Mouse (Mus musculus): ENCODE measurements around the gene Serping1. TPM values are rescaled to one million over a fixed set of nuclear protein-coding genes. Genes with fewer than 3 reads are reported as not detected.

The Serping1 gene
- total RNA-seq, 2 experiments from 2014 or later, result 59.2 to 60.4 TPM

DNA sequence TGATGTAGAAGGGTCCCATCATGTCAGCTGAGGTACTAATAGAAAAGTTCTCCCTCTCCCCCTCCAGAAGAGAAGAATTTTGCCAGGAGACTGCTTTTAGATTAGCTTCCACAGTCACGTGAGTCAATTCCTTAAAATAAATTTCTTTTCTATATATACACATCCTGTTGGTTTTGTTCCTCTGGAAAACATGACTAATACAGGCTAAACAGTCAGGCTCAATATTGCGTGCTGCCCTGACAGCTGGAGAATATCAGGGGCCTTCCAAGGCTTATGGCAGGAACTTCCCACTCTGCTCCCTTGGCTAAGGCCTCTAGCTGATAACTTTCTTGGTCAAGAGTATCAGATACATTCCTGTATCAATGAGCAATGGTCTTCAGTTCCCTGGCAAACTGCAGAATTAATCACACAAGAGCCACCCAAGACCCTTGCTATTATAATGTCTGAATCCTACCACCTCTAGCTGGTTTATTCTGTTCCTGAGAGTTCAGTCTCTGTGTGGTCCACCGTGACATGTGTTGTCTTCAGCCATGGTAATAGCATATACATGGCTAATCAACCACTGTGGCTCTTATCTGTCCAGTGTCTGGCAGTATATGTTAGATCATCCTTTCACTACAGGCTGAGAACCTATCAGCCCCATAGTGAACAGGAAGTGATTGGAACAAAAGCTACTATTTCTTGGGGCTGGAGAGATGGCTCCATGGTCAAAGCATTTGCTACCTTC, 8.8 kb upstream of the Serping1 start:
- intact Hi-C loops (cut with DNase I), result no loop called here
- peak; percentile 55 to 61 for DNase-seq

DNA sequence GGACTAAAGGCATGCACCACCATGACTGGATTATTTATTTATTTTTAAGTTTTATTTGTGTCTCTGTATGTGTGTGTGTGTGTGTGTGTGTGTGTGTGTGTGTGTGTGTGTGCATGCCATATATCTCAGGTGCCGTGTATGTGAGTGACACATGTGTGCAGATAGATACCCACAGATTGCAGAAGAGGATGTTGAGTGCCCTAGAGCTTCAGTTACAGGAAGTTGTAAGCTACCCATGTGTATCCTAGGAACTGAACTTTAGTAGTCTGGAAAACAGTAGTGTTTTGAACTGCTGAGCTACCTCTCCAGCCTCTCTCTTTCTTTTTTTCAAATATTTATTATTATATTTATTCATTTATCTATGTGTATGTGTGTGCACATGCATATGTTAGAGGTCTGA, 8.1 kb upstream of the Serping1 start:
- no peak for DNase-seq
- intact Hi-C loops (cut with DNase I), result no loop called here

DNA sequence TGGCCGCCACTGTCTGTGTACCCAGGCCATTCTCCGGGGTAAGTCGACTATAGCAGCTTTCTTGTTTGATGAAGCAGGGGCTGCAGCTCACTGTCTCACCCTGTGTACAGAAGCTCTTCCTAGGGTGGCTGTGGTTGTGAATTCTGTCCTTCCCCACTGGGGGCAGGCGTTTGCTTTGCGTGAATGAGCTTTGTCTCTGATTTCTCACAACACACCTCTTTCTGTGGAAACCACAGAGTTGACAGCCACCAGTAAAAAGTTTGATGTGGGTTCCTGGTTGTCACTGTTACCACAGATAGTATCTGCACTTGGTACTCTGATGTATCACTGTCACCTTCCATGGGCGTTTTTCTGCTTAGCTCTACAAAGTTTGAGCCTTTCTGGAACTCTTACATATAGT, 4.0 kb upstream of the Serping1 start:
- DNase-seq, result peak in 1 of 2 experiments; percentile 39
- intact Hi-C loops (cut with DNase I), result no loop called here

DNA sequence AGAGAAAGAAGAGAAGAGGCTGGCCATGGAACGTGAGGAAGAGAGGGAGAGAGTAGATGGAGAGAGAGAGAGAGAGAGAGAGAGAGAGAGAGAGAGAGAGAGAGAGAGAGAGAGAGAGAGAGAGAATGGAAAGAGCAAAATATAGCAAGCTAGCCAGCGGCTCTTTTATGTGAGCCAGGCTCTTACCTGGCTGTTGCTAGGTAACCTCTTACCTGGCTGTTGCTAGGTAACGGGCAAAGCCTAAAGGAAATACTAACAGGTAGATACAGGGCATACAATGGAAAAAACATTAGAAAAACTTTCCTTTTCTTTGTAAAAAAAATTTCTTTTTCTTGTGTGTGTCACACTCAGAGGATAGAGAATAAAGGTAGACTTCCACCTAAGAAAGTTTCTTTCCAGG, 2.5 kb upstream of the Serping1 start:
- no peak for DNase-seq
- intact Hi-C loops (cut with DNase I), result no loop called here

DNA sequence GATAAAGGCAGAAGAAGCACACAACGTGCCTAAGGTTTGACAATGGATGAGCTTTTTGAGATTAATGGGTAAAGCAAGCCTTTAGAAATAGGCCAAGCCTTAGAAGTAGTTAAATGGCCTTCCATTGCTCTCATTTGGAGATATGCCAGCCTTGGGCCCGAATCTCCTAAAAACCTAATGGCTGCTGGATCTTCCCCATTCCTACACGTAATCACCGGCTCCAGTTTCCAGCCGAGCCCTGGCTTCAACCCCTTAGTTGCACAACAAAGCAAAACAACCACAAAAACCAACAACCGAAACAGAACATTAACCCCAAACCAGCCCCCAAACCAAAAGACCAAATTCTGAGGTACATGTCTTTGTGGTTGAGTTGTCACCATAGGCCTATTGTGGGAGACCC, 421 bp upstream of the Serping1 start:
- intact Hi-C loops (cut with DNase I), result no loop called here
- DNase-seq, result peak; percentile 31 to 32

DNA sequence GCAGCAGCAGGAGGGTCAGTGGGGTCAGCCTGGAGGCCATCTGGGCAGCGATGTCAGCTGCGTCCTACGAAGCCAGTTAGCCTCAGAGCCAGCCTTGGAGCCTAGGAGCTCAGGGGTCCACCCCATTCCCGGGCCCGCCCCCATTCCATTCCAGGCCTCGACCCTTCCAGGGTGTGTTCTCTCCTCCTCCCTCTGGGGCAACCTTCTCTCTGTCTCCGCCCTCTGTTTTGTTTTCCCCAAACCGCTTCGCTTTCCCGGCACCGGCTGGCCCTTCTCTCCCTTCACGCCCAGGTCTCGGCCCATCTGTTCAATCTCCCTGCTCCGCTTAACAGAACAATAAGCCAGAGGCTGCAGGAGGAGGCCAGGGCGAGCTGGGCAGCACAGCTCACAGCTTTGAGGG, 493 bp downstream of the Serping1 start:
- intact Hi-C loops (cut with DNase I), result no loop called here
- peak; percentile 82 to 83 for DNase-seq

DNA sequence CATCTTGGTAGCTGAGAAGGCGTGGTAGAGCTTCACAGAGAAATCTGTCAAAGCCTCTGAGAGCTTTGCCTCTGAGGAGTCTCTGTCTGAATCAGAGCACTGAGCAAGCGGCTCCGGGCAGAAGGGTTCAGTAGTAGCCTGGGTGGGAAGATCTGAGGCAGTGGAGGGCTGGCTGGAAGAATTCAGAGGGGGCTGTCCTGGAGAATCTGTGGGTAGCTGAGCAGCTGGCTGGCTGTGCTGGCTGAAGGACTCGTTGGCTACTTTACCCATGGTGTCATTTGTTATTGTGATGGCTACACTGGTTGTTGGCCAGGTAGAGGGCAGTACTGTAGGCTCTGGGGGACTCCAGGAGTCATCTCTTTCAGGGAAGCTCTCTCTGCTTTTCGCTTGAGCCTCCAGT, 2.0 kb downstream of the Serping1 start:
- DNase-seq, result no peak
- intact Hi-C loops (cut with DNase I), result no loop called here

DNA sequence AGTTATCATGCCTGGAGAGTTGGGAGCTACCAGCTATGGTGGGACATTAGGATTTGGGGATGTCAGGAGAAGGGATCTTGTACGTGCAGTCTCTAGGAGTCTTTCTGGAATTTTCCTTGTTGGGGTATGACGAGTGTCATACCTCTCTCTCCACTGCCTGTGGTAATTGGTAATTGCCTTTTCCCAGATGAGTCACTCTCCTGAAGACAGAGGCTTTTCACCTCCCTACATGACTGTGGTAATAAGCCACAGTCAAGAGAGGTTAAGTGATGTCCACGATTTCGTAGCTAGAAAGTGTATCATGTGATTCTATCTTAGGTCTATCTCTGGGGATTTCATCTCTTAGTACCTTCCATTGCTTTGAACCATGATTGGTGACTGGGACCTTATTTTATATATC, 2.8 kb downstream of the Serping1 start:
- intact Hi-C loops (cut with DNase I), result no loop called here

DNA sequence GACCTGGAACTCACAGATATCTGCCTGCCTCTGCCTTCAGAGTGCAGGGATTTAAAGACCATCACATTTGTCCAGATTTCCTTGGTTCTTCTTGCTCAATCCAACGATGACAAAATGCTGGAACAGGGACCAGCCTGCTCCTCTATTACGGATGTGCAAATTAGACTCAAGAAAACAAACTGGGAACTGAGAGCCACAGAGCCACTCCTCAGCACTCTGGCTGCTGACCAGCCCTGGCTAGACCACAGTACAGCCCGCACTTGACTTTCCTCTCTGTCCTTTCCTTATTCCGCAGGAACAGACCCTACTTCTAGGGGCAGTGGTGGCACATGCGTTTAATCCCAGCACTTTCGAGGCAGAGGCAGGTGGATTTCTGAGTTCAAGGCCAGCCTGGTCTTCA, 4.7 kb downstream of the Serping1 start:
- no peak for DNase-seq
- intact Hi-C loops (cut with DNase I), result no loop called here

More for the DNA sequence above, 2.8 kb downstream of the Serping1 start:
- no peak for DNase-seq

DNA sequence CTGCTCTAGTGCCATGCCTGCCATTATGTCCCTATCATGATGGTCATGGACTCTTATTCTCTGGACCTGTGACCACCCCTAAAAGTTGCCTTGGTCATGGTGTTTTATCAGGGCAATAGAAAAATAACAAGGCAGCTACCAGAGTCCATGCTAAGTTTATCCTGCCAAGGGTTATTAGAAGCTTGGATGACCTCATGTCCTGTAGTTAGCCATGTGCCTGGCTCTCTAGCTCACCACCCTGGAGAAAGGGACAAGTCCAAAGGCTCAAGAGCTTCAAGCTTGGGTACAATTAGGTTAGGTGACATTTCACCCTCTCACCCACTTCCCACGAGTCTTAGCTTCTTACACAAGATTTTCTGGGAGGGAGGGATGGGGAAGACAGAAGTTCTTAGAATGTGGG, 12.4 kb downstream of the Serping1 start:
- intact Hi-C loops (cut with DNase I), result no loop called here
- no peak for DNase-seq

DNA sequence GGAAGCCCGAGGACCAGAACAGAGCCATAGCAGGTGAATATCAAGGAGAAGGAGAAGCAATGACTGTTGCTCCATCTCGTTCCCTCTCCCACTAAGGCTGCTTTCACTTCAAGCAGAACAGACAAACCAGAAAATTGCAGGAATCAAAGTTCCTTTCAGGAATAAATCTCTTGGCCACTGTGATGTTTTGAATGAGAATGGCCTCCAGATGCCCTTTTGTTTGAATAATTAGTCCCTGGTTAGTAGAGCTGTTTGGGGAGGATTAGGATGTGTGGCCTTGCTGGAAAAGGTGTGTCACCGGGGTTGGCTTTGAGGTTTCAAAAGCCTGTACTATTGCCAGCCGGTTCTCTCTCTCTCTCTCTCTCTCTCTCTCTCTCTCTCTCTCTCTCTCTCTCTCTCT, 12.9 kb downstream of the Serping1 start:
- intact Hi-C loops (cut with DNase I), result no loop called here
- DNase-seq, result no peak

DNA sequence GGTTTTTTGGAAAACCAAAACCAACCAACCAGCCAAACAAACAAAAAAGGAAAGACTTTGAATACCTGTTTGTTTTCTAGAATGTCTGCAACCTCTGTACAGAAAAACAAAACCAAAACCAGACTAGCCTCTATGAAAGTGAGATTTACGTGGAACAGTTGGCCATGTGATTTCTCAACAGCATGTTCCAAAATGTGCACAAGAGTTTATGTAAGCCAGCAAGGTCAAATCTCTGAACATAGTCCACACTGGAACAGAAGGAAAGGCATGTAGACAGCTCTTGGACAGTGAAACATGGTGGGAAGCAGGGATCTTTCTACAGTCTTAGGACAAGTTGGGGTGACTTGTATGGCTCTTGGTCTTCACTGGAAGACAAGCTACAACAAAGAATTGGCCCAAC, 13.4 kb downstream of the Serping1 start:
- DNase-seq, result no peak
- intact Hi-C loops (cut with DNase I), result no loop called here

DNA sequence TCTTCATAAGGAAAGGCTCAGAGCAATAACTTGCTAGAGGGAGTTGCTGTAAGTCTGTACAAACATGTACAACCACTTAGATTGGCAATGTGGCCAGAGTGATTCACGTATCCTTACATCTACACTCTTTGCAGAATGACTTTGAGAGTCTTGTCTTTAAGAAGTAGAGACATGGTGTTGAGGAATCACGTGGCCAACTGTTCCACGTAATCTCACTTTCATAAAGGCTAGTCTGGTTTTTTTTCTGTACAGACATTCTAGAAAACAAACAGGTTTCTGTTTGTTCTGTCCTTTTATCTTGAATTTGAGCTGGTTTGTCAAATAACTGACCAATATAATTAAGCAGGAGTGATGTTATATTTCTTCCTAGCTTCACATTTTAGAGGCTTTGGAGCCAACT, 13.9 kb downstream of the Serping1 start:
- no peak for DNase-seq
- intact Hi-C loops (cut with DNase I), result no loop called here

DNA sequence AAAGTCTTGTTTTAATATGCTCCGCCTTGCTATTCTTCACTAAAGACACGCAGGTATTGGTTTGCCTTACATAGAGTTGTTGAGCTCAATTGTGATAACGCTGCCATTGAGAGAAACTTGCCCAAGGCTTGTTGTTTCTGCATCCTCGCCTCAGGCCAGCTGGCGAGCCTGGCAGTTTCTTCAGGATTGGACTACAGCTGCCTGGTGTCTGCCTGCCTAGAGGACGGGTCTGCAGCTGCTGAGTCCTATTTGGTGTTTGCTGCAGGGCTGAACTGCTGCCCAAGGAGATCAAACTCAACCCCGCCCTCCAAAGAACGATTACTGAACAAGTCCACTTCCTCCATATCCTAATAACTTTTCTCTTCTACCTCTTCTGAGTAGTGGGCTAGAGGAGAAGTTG, 14.5 kb downstream of the Serping1 start:
- intact Hi-C loops (cut with DNase I), result no loop called here
- DNase-seq, result no peak

DNA sequence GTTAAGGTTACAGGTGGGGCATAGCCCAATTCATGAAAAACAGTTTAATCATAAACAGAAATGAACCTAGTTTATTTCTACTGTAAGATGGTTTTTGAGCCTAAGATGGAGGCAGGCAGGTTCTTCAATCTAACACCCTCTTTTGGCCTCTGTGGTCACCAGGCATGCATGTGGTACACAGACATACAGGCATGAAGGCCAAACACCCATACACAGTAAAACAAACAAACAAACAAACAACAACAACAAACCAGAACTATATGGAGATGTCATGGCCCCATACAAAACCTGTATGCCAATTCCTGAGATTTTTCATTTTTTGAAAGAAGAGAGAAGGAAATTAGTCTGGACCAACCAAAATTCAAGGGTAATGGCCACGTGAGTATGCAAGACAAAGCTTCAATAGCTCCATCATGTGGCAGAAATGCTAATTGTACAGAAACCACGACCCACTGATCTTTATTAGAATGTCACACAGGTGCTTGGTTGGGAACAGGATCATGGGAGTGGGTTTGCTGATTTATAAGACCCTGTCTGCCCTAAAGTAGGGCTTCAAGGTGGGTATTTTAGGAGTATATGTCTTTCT, 16.6 kb downstream of the Serping1 start:
- intact Hi-C loops (cut with DNase I), result loop anchor here (5.0 kb wide), 1 partner anchor 39 kb away; the partner anchor contains the start of gene Ube2l6
- DNase-seq, result peak; percentile 60 to 81

DNA sequence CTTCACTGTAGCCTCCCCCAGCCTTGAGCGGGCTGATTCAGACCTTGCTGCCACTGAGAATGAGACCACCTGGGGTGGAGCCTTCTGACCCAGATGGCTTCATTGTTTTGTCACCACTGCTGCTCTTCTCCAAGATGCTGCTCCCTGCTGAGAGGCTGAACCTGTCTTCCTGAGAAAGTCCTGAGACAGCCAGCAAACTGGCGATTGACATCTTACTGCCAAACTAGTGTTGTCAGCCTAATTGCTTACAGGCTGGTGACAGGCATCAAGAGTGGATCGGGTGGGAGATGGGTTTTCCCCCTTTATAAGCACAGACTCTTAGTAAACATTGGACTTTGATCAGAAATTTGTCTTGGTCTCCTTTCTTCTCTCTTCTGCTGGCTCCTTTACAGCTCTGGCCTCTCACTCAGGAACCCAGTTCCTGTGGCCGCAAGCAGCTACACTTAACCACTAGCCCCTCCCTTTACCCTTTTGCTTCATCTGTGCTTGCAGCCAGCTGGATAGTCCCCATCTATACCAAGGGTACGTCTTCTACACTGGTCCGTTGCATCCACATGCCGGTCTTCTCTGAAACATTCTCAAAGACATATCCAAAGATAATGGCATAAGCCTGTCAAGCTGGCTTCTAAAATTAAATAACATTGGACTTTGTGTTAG, 18.1 kb downstream of the Serping1 start:
- intact Hi-C loops (cut with DNase I), result loop anchor here (5.0 kb wide), 1 partner anchor 40 kb away; the partner anchor contains the start of gene Ube2l6
- no peak for DNase-seq

DNA sequence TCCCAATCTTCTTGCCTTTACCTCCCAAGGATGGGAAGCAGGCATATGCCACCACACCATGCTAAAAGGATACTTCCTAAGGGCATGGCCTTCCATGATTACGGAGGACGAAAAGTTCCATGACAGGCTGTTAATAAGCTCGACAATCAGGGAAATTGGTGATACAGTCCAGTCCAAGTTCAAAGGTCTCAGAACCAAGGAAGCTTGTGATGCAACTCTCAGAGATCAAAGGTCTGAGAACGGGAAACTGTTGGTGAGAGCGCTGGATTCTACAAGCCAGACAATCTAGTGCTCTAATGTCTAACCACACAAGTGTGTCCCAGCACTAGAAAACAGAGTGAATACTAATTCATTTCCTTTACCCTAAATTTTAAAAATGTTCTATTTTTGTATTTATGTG, 19.0 kb downstream of the Serping1 start:
- intact Hi-C loops (cut with DNase I), result loop anchor here (5.0 kb wide), 1 partner anchor 41 kb away; the partner anchor contains the start of gene Ube2l6
- no peak for DNase-seq

DNA sequence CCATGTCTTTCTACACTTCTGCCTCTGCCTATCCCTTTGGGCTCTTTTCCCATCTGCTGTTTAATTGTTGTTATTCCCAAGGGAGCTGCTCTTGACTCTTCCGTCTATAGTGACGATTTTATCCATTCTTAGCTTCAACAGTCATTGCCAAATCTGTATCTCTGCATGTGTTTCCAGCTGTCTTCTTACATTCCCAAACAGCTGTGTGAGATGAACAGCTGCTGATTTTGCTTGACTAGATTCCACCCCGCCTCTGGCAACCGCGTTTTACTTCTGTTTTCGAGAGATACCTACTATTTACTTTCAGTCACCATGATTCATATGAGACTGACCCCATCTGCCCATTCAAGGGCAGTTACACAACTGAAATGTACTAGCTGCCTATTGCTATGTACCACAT, 25.1 kb downstream of the Serping1 start:
- peak; percentile 63 to 68 for DNase-seq
- intact Hi-C loops (cut with DNase I), result no loop called here

DNA sequence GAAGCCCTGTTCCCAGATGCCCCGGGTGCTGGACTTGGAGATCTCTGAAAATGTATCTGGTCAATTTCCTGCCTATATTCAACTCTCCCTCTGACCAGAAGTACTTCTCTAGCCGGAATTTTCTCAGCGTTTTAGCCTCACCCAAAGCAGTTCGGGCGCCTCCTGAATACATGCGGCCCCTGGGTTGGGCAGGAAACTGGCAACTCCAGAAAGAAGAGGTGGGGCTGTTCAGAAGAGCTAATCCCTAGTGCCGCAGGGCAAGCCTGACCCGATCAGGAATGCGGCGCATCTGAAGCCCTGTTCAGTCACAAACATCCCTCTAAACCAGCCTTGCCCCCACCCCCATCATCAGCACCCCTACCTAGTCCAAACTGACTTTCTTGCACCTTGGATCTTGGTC, 31.1 kb downstream of the Serping1 start:
- no peak for DNase-seq
- intact Hi-C loops (cut with DNase I), result no loop called here

DNA sequence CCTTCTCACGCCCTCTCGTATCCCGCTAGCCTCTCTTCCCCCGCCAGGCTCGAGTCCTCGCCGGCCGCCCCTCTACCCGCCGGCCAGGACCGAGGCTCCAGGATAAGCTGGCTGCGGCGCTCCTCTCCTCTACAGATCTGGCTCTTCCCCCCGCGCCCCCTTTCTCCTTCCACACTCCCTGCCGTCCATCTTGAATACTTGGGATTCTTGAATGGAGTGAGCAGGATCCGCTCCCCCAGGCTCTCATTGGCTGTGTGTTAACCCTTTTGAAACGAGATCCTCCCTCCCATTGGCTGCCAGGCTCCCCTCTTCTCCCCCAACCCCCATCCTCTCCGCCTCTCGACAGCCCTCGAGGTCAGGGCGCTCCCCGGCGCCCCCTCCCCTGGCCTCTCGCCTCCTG, 31.7 kb downstream of the Serping1 start, which contains the start of gene Gm19426:
Gm19426 (minus strand) TSS at position 95 of the 400 bp plus-strand sequence.
- peak; percentile 87 to 90 for DNase-seq
- intact Hi-C loops (cut with DNase I), result loop anchor here (1.0 kb wide), 1 partner anchor 28 kb away; the partner anchor contains the start of gene Zdhhc5

DNA sequence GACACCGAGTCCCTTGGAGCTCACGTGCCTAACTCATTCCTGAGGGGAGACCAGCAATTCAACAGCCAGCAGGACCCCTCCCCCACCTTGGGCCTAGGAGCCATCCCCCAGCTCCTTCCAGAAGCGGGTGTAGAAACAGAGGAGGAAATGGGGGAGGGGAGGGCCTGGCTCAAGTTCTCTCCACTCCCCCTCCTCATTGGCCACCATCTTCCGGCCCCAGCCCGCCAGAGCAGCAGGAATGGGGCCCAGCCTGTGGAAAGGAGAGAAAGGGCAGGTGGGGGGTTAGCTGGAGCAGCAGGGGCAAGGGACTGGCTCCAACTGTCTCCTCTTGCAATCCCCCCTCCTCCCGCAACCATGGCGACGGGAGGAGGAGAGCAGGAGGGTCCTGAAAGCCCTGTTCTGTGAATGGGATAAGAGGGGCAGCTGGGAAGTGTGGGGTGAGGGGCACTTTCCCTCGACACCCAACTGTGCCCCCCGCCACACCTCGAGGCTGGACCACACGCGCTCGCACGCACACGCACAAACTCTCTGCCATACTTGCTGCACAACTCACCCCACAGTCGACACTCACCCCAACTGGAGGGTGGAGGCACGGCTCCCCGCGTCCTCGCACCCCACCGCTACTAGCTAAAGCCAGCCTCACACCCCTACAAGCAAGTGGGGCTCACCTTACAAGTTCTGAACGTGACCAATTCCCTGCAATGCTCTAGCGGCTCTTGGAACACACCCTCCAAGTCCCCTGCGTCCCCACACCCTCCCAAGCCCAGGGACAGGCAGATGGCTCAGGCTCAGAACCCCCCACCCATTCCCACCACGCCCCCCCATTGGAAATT, 32.6 kb downstream of the Serping1 start:
- DNase-seq, result peak; percentile 50 to 59
- intact Hi-C loops (cut with DNase I), result loop anchor here (1.0 kb wide), 1 partner anchor 27 kb away; the partner anchor contains the start of gene Zdhhc5

Data from heart, postnatal 10 days (tissue).